Mouse (Mus musculus) cerebellum, adult 18-20 months (tissue): ENCODE data around the gene Lrrc8b.

Experiments used
- DNase-seq, 2 experiments: peaks; one replicate each; pipeline ENCODE4 v3.0.0; 2021

Lrrc8b gene

GRCm38 (mm10) chr5:105519096-105519975 is 103.8 kb downstream of the Lrrc8b start, which contains the start of gene Lrrc8c:
Lrrc8c (plus strand) TSS chr5:105519388.
- peak; percentile 71 to 78 for DNase-seq

GRCm38 (mm10) chr5:105519976-105520300 is 104.4 kb downstream of the Lrrc8b start:
- peak in 1 of 2 experiments; percentile 7 for DNase-seq

- DNase-seq, result no peak
Measured at GRCm38 (mm10) chr5:105520442-105520965, 104.9 kb downstream of the Lrrc8b start.

- DNase-seq, result no peak
Measured at GRCm38 (mm10) chr5:105523452-105523851, 107.9 kb downstream of the Lrrc8b start.

GRCm38 (mm10) chr5:105525004-105525403 is 109.4 kb downstream of the Lrrc8b start:
- DNase-seq, result no peak

- no peak for DNase-seq
Measured at GRCm38 (mm10) chr5:105526107-105526645, 110.6 kb downstream of the Lrrc8b start.

GRCm38 (mm10) chr5:105526766-105527165 is 111.2 kb downstream of the Lrrc8b start:
- DNase-seq, result no peak

- no peak for DNase-seq
Measured at GRCm38 (mm10) chr5:105527477-105528331, 112.1 kb downstream of the Lrrc8b start.

- DNase-seq, result no peak
Measured at GRCm38 (mm10) chr5:105530576-105530975, 115.0 kb downstream of the Lrrc8b start.

GRCm38 (mm10) chr5:105535186-105535585 is 119.6 kb downstream of the Lrrc8b start:
- DNase-seq, result no peak

GRCm38 (mm10) chr5:105536172-105536571 is 120.6 kb downstream of the Lrrc8b start:
- DNase-seq, result no peak

GRCm38 (mm10) chr5:105537101-105537723 is 121.6 kb downstream of the Lrrc8b start:
- DNase-seq, result no peak
